Mouse (Mus musculus) testis, adult 2 months (tissue): ENCODE data around the gene Filip1l. TPM values are rescaled to one million over a fixed set of nuclear protein-coding genes. Genes with fewer than 3 reads are reported as not detected.

Source experiments
- H3K27ac ChIP-seq: fragments of 200-500 bp; 2 replicates; pipeline ENCODE4 v1.5.1; 2012; ENCODE audit warnings: low read depth, low read length; ENCODE audit not compliant: control insufficient read depth, insufficient read depth
- H3K27me3 ChIP-seq: fragments of 200-500 bp; 2 replicates; pipeline ENCODE4 v1.6.1; 2012; ENCODE audit warnings: mild to moderate bottlenecking, low read length, moderate library complexity; ENCODE audit not compliant: control insufficient read depth, insufficient read depth
- H3K36me3 ChIP-seq: fragments of 200-500 bp; 2 replicates; pipeline ENCODE4 v1.6.1; 2012; ENCODE audit warnings: mild to moderate bottlenecking, low read length; ENCODE audit not compliant: control insufficient read depth, insufficient read depth
- H3K4me1 ChIP-seq: fragments of 200-500 bp; 2 replicates; pipeline ENCODE4 v1.6.1; 2012; ENCODE audit warnings: low read length; ENCODE audit not compliant: control insufficient read depth, insufficient read depth
- H3K4me3 ChIP-seq: fragments of 200-500 bp; 2 replicates; pipeline ENCODE4 v1.5.1; 2012; ENCODE audit warnings: low read depth, mild to moderate bottlenecking, low read length, moderate library complexity, mixed read lengths; ENCODE audit not compliant: control insufficient read depth
- CTCF ChIP-seq: fragments of 200-500 bp; IDR thresholded peaks from 2 replicates; pipeline ENCODE4 v1.5.1; 2012; ENCODE audit warnings: low read depth, mild to moderate bottlenecking, inconsistent platforms, low read length, moderate library complexity; ENCODE audit not compliant: control insufficient read depth, insufficient read depth, insufficient replicate concordance
- POLR2A ChIP-seq: fragments of 200-500 bp; IDR thresholded peaks from 2 replicates; pipeline ENCODE4 v1.6.1; 2012; ENCODE audit warnings: low read depth, mild to moderate bottlenecking, inconsistent platforms, low read length, moderate library complexity; ENCODE audit not compliant: control insufficient read depth
- polyA plus RNA-seq: library from polyadenylated mRNA; depleted of rRNA; stranded (reverse); fragments of >200 nt; gene quantifications from 2 replicates; pipeline ENCODE4 v1.2.3, GENCODE M21; 2012; rRNA removed

Filip1l gene
- 1.2 and 1.4 TPM in 2 replicates for polyA plus RNA-seq

DNA sequence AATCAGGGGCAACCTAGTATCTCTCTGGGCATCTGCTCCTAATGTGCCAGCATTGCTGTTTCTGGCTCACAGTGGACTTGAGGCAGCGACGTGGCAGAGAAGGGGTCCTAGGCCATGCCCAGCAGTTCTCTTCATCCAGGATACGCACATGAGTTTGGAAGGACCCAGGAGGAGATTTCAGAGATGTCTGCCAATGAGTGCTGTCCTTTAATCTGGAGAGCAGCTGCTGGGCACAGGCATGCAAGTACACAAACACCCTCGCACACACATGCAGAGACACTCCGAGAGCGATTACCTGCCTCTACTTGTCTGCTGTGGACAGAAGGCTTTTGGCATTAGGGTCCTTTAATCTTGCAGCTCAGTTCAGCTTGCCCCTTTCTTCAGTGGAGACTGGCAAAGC lies at the start of gene Filip1l:
TSS of gene Filip1l (plus strand) at position 343 of the 400 bp plus-strand sequence.
- H3K36me3 ChIP-seq: no peaks in the 10 kb centered on the region
- no peak for TF ChIP-seq POLR2A
- no peak for TF ChIP-seq CTCF
- no peak within 1 kb of the TSS for H3K27ac ChIP-seq
- H3K4me3 ChIP-seq: no peak within 1 kb of the TSS
- H3K4me1 ChIP-seq: no peaks in the 10 kb centered on the region
- no peaks in the 10 kb centered on the region for H3K27me3 ChIP-seq

DNA sequence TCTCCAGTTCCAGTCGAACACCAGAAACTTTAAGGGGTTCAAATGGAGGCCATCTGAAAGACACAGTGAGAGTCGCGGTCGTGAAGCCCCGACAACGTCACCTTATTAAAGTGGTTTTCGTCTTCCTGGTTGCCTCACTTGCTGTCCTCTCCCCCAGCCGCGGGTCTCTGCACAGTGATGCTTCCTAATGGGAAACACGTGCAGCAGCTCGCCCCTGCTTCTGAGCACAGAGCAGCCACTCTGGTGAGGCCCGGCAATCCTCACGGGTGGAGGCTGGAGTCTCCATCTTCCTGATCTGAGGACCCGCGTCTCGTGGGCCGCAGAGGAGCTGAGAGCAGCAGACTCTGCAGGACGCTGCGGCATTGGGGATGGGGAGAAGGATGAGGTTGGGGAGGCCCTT lies 49.2 kb upstream of the Filip1l start:
- peak overlapping the region; percentile 21 for H3K4me3 ChIP-seq
- H3K27ac ChIP-seq: no peak overlapping the region
- H3K36me3 ChIP-seq: no peaks in the 10 kb centered on the region
- H3K4me1 ChIP-seq: peaks cover 4% of the 10 kb centered on the region
- H3K27me3 ChIP-seq: no peaks in the 10 kb centered on the region
- TF ChIP-seq CTCF (no peak), POLR2A (no peak)

- Histone ChIP-seq H3K36me3 (no peaks in the 10 kb centered on the region), H3K27me3 (no peaks in the 10 kb centered on the region), H3K27ac (no peak overlapping the region), H3K4me1 (peaks cover 4% of the 10 kb centered on the region), H3K4me3 (no peak overlapping the region)
- TF ChIP-seq CTCF (no peak), POLR2A (no peak)
Measured at GRCm38 (mm10) chr16:57305463-57305862, 47.4 kb upstream of the Filip1l start.

DNA sequence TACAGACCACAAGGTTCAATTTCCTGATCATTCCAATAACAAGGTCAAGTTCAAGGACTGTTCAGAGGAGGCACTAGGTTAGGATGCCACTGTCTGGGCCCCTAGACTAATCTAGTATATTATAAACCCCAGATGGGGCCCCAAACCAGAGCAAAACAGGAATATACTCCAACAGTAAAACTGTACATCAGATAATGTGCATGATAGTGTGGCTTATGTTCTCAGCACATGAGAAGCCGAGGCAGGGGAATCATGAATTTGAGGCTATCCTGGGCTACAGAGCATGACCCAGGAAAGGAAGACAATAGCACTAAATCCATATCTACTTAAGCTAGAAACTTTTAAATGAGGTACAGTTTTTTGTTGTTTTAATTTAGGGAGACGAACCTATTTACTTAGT lies 40.8 kb upstream of the Filip1l start:
- TF ChIP-seq POLR2A (no peak), CTCF (no peak)

GRCm38 (mm10) chr16:57313487-57313886 lies 39.4 kb upstream of the Filip1l start:
- TF ChIP-seq POLR2A (no peak), CTCF (no peak)
- no peaks in the 10 kb centered on the region for H3K36me3 ChIP-seq
- no peak overlapping the region for H3K27ac ChIP-seq
- H3K4me1 ChIP-seq: no peaks in the 10 kb centered on the region
- H3K4me3 ChIP-seq: no peak overlapping the region
- no peaks in the 10 kb centered on the region for H3K27me3 ChIP-seq

More for the DNA sequence above, 40.8 kb upstream of the Filip1l start:
- Histone ChIP-seq H3K27ac (no peak overlapping the region), H3K4me3 (no peak overlapping the region), H3K27me3 (no peaks in the 10 kb centered on the region), H3K36me3 (no peaks in the 10 kb centered on the region), H3K4me1 (no peaks in the 10 kb centered on the region)

- Histone ChIP-seq H3K4me3 (no peak overlapping the region), H3K36me3 (no peaks in the 10 kb centered on the region), H3K27me3 (no peaks in the 10 kb centered on the region), H3K27ac (no peak overlapping the region), H3K4me1 (no peaks in the 10 kb centered on the region)
- TF ChIP-seq POLR2A: no peak
- TF ChIP-seq CTCF: no peak
Measured at GRCm38 (mm10) chr16:57314236-57314635, 38.7 kb upstream of the Filip1l start.

DNA sequence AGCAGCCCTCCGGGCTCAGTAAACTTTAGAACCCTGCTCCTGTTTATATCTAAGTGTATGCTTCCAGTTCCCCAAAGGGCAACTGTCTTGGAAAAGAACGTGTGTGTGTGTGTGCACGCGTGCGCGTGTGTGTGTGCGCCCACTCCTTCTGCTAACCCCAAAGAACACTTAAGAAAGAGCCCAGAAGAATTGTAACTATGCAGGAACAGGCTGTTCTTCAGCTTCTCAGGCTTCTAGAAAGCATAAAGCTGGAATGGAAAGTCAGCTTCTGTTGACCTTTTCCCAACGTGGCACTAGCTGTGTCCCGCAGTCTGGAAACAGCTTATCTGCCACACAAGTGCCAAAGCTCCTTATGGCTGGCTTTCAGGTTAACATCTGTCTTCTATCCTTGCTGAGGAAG lies 37.9 kb upstream of the Filip1l start:
- Histone ChIP-seq H3K27ac (no peak overlapping the region), H3K27me3 (no peaks in the 10 kb centered on the region), H3K4me1 (no peaks in the 10 kb centered on the region), H3K4me3 (no peak overlapping the region), H3K36me3 (no peaks in the 10 kb centered on the region)
- TF ChIP-seq CTCF: no peak
- TF ChIP-seq POLR2A: no peak

DNA sequence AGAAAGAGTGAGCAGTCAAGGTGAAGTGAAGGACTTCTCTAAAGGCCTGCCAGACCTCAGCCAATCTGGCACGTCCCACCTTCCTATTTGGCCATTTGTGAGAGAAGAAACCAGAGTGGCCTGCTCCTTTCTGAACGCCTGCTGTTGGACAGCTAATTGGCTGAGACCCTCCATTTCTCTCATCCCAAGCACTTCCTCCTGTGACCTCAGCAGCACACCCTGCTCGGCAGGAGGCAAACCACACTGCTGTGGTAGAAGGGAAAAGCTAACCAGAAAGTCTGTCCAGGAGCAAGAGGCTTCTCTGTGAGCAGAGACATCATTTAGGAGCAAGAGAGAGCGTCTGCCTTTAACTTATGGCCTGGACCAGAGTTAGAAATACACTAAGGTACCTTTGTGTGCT lies 35.8 kb upstream of the Filip1l start:
- Histone ChIP-seq H3K4me3 (no peak overlapping the region), H3K4me1 (no peaks in the 10 kb centered on the region), H3K36me3 (no peaks in the 10 kb centered on the region), H3K27me3 (no peaks in the 10 kb centered on the region), H3K27ac (no peak overlapping the region)
- TF ChIP-seq CTCF: no peak
- no peak for TF ChIP-seq POLR2A
